Mouse (Mus musculus) stomach, embryonic 16.5 days (tissue): ENCODE measurements at regions not wholly inside any gene's neighbourhood (a gene's known extent, or its start where the extent isn't known, plus 50 kb on each side); places are given as distances from the start of the nearest gene placed in this dataset.

Experiments used
- ATAC-seq: fragments of 200-750 bp; cut with Nextera tagmentation; 2 replicates; pipeline ENCODE4 v1.8.0; 2017; ENCODE audit warnings: moderate number of reproducible peaks, moderate TSS enrichment; ENCODE audit not compliant: insufficient read depth, low FRiP score
- H3K27ac ChIP-seq: fragments of 300-500 bp; sonication (generic); 2 replicates; pipeline ENCODE4 v1.5.1; 2014; ENCODE audit warnings: low read length
- H3K27me3 ChIP-seq: fragments of 300-500 bp; sonication (generic); 2 replicates; pipeline ENCODE4 v1.6.1; 2014; ENCODE audit warnings: low read length, control low read depth, mixed read lengths; ENCODE audit not compliant: control insufficient read depth, insufficient read depth
- H3K36me3 ChIP-seq: fragments of 300-500 bp; sonication (generic); 2 replicates; pipeline ENCODE4 v1.6.1; 2014; ENCODE audit warnings: low read length; ENCODE audit not compliant: control insufficient read depth, insufficient read depth
- H3K4me1 ChIP-seq: fragments of 300-500 bp; sonication (generic); 2 replicates; pipeline ENCODE4 v1.6.1; 2014; ENCODE audit warnings: low read length, control low read depth, mixed read lengths; ENCODE audit not compliant: control insufficient read depth, insufficient read depth
- H3K4me2 ChIP-seq: fragments of 300-500 bp; sonication (generic); 2 replicates; pipeline ENCODE4 v1.6.1; 2014; ENCODE audit warnings: low read depth, low read length, mixed read lengths
- H3K4me3 ChIP-seq: fragments of 300-500 bp; sonication (generic); replicated peaks from 2 replicates; pipeline ENCODE4 v1.5.1; 2014; ENCODE audit warnings: mild to moderate bottlenecking, low read length
- H3K9ac ChIP-seq: fragments of 300-500 bp; sonication (generic); 2 replicates; pipeline ENCODE4 v1.6.1; 2014; ENCODE audit warnings: low read length
- H3K9me3 ChIP-seq: fragments of 300-500 bp; sonication (generic); replicated peaks from 2 replicates; pipeline ENCODE4 v1.6.1; 2016; ENCODE audit warnings: low read length, control low read depth; ENCODE audit not compliant: control insufficient read depth
- WGBS: fragments of 180-500 bp; shearing (Covaris S2); extraction: QIAGEN DNeasy Blood & Tissue Kit; methylation state at CpG from one replicate; pipeline ENCODE4 v1.1.7; 2014; 5-methylcytosine and 5-hydroxymethylcytosine counted together

GRCm38 (mm10) chr1:106460957-106461356 is 253.1 kb downstream of the Bcl2 start:
- ATAC-seq: no peak
- no peak overlapping the region for H3K27ac ChIP-seq
- no peak overlapping the region for H3K4me2 ChIP-seq
- no peaks in the 10 kb centered on the region for H3K4me1 ChIP-seq
- H3K9ac ChIP-seq: no peak overlapping the region
- no peak overlapping the region for H3K4me3 ChIP-seq
- H3K27me3 ChIP-seq: no peaks in the 10 kb centered on the region
- H3K9me3 ChIP-seq: no peaks in the 10 kb centered on the region
- WGBS: 45% methylated on average over 2 of the region's 2 CpGs
- H3K36me3 ChIP-seq: no peaks in the 10 kb centered on the region

DNA sequence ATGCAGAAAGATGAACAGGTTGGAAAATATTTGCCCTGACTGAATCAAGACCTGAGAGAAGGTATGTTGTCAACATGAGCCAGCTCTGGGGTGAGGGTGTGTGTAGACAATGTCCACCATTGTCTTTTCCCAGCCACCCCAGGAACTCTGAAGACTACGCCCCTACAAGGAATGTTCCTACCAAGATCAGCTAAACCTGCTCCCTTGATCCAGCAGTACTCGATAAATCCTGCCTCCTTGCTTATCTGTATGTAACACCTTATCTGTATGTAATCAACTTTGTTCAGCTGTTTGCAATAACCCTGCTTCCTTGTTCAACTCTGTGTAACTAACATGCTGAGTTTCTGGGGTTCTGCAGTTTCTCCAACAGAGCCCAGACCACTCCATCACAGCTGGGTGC is 264.3 kb downstream of the Bcl2 start:
- Histone ChIP-seq H3K4me2 (no peak overlapping the region), H3K36me3 (no peaks in the 10 kb centered on the region), H3K4me3 (no peak overlapping the region), H3K9ac (no peak overlapping the region), H3K9me3 (no peaks in the 10 kb centered on the region; the same call in 1 of the 2 replicates), H3K27ac (no peak overlapping the region), H3K4me1 (no peaks in the 10 kb centered on the region), H3K27me3 (no peaks in the 10 kb centered on the region)
- peak; percentile 93 for ATAC-seq
- WGBS: 45% methylated on average over 2 of the region's 2 CpGs
